Mouse (Mus musculus) adrenal gland, postnatal 25 days (tissue): ENCODE data around the gene Eno2. TPM values are rescaled to one million over a fixed set of nuclear protein-coding genes. Genes with fewer than 3 reads are reported as not detected.
"Not testable (repeated sequence)": the region's sequence is repeated elsewhere in the genome, so short reads cannot be mapped to it uniquely, and the experiment has no call there.

Source experiments
- DNase-seq: peaks from one replicate; pipeline ENCODE4 v3.0.0; 2021; ENCODE audit warnings: mixed read lengths
- total RNA-seq: library from RNA; stranded (reverse); gene quantifications from 2 replicates; pipeline ENCODE4 v1.2.3, GENCODE M21; 2021

Eno2 gene
- total RNA-seq, 1 experiment from 2014 or later, result 17.6 TPM

- DNase-seq, result peak; percentile 97
Measured at GRCm38 (mm10) chr6:124805341-124806321, 36.2 kb upstream of the Eno2 start.

DNA sequence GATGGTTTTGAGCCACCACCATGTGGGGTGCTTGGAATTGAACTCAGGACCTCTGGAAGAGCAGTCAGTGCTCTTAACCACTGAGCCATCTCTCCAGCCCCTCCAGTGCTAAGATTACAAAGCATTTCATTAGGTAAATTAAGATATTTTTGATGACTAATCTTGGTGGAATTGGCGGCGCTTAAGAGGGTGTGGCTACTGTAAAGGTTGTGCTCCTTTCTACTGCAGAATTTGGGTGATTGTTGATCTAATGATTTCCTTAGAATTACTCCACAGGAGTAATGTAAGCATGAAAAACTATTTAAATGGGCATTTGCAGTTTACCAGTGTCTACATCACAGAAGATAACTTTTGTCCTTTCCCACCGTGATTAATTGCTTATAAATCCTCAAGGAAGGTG is 34.9 kb upstream of the Eno2 start:
- DNase-seq, result no peak

- DNase-seq, result not testable (repeated sequence)
Measured at GRCm38 (mm10) chr6:124803691-124804090, 34.2 kb upstream of the Eno2 start.

DNA sequence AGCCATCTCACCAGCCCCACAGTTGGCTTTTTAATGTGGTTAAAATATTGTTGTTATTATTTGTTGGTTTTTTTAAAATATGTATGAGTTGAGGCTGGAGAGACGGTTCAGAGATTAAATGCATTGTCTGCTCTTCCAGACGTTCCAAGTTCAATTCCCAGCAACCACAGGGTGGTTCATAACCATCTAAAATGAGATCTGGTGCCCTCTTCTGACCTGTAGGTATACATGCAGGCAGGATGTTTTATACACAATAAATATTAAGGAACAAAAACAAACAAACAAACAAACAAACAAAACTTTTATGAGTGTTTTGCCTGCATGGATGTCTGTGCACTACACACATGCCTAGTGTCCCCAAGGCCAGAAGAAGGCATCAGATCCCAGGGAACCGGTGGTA is 33.6 kb upstream of the Eno2 start:
- no peak for DNase-seq

DNA sequence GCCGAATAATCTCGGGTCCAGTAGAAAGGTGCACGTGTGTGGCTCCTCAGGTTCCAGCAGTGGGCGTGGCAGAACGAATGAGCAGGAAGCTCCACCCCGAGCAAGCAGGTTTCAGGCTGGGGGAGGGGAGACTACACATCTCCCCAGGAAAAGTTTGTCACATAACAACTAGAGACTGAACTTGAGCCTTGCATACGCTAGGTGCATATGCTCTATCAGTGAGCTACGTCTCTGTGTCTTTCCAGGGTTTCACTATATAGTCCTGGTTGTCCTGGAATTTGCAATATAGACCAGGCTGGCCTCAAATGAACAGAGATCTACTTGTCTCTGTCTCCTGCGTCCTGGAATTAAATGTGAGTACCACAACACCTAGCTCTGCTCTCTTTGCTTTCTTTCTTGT is 32.9 kb upstream of the Eno2 start:
- DNase-seq, result not testable (repeated sequence)

DNA sequence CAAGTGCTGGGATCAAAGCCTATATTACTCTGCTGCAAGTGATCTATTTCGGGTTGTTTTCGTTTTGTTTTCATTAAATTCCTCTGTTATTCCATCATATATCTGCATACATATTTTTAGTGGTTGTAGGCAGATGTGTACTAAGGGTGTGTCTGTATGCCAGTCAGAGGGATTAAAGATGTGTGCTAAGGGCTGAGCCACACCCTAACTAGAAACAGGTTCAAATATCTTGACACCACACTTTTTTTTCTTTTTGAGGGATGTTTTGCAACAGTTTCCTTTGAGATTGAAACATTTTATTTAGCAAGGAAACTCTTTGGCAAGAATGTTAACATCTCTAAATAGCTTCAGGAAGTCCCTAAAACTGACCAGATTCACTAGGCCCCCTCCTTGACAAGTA is 26.7 kb upstream of the Eno2 start:
- no peak for DNase-seq

- DNase-seq, result no peak
Measured at GRCm38 (mm10) chr6:124795781-124796180, 26.3 kb upstream of the Eno2 start.

GRCm38 (mm10) chr6:124791911-124792310 is 22.4 kb upstream of the Eno2 start:
- no peak for DNase-seq

- no peak for DNase-seq
Measured at GRCm38 (mm10) chr6:124790121-124790520, 20.6 kb upstream of the Eno2 start.

DNA sequence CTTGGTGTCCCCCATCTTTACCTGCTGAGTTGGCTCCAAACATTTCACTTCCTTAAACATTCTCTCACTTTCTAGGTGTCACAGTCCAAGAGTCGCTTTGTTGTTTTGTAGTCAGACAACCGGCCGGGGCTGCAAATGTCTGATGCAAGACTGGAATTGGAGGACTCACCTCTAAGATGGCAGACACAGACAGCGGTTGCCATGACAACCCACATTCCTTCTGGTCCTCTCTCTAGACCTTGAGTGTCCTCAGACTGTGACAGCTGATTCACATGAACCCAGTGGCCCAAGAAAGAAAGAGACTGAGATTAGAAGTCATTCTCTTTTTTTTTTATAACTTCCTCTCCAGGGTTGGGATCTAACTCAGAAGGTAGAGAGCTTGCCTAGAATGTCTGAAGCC is 20.0 kb upstream of the Eno2 start:
- DNase-seq, result no peak

- no peak for DNase-seq
Measured at GRCm38 (mm10) chr6:124787722-124788121, 18.2 kb upstream of the Eno2 start.

DNA sequence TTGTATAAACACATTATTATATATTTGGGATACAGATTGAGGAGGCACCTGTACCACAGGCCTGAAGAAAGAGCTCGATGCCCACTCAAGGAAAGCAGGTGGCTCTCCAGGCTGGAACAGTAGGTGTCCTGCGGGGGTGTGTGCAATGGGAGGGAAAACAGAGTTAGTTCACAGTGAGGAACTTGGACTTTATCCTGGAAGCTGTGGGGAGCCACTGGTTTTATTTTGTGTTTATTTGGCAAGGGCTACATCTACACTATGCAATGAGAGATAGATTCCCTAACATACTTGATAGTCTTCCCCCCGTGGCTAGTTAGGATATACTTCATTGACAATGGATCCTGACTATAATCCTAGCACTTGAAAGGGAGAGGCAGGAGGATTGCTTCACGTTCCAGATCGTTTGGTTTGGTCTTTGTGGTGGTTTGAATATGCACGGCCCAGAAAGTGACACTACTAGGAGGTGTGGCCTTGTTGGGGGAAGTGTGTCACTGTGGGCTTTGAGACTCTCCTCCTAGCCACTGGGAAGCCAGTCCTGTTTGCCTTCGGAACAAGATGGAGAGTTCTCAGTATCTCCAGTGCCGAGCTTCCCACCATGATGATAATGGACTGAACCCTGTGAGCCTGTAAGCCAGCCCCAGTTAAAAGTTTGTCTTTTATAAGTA is 17.4 kb upstream of the Eno2 start:
- DNase-seq, result no peak

DNA sequence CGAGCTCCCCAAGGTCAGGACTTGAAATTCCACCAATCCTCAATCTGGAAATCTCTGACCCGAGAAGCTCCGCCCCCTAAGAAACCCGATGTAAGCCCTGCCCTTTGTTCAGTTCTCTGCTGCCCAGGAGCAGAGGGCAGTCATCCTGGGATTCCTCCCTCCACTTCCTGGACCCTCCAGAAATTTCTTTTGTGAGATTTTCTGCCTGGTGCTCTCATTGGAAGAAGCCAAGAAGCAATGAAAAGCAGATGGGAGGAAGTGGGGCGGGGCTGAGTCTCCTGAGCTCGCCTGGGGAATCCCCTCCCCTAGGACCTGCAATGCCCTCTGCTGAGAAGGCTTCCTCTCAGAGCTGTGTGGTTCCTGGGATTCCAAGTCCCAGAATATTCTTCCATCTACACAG is 13.0 kb upstream of the Eno2 start:
- no peak for DNase-seq

GRCm38 (mm10) chr6:124780917-124781316 is 11.4 kb upstream of the Eno2 start:
- no peak for DNase-seq

- DNase-seq, result no peak
Measured at GRCm38 (mm10) chr6:124779984-124780416, 10.5 kb upstream of the Eno2 start.

DNA sequence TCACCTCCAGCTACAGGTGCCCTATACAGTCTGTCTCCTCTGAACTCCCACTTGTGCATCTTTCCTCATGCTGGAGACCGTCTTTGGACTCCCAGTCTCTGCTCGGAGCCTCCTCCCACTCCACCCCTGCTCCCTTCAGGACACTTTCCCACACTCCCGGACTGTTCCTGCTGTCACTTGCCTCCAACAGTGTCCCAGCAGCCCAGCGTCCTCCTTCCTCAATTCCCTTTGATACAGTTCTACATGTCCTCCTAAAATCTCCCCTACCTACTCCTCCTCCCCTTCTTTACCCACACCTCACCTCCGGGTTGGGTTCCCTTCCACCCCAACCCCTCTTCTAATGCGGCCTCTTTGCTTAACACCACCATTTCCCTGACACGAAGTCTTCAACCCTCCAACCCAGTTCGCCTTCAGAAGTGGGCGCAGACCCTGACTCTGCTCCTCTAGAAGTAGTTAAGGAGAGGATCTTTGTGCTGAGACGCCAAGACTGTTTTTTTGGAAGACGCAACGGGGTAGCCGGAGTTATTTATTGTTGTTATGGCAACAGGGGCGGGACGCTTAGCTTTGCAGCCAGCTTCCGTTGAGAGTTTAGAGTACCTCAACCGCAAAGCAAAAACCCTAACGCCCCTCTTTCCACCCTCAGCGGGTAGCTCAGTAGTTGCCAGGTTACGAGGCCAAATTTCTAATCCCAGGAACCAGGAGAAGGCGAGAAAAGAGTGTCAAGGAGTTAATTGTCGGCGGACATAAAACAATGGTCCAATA is 9.9 kb upstream of the Eno2 start, which contains the start of gene Lrrc23:
Gene Lrrc23, minus strand, starts transcription at position 506 of the 762 bp plus-strand sequence.
- DNase-seq, result no peak

- no peak for DNase-seq
Measured at GRCm38 (mm10) chr6:124770511-124770910, 1.0 kb upstream of the Eno2 start.

GRCm38 (mm10) chr6:124770013-124770412 is 540 bp upstream of the Eno2 start:
- DNase-seq, result no peak

GRCm38 (mm10) chr6:124768704-124769044 is 799 bp downstream of the Eno2 start:
- no peak for DNase-seq

DNA sequence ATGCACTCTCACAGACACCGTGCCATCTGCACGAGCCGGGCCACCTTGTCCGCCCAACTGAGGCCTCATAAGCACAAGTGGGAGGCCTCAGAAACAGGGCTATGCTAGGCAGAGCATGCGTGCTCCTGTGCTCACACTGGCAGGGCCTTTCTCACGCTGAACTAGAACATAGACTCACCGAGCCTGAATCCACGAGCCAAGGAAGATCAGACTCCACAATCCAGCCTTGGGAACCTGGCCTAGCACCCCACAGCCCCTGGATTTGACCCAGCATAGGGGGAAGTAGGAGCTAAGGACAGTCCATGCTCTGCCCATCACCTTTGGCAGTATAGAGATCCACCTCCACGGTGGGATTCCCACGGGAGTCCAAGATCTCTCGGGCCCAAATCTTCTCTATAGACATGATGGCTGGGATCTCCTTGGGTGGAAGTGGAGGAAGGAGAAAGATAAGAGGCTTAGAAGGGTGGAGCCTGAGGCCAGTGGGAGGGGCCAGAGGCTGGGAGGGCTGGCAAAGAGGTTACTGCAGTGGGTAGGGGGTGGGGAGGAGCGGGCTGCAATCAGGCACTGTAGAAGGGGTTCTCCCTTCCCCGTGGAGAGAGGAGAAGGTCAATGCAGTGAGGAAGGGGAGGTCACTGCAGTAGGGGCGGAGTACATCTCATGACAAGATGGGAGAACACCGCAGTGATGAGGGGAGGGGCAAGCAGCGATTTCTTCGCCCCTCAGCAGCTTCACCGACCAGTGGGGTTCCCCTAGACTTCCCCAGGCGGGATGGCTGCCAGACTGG is 1.4 kb downstream of the Eno2 start:
- no peak for DNase-seq

DNA sequence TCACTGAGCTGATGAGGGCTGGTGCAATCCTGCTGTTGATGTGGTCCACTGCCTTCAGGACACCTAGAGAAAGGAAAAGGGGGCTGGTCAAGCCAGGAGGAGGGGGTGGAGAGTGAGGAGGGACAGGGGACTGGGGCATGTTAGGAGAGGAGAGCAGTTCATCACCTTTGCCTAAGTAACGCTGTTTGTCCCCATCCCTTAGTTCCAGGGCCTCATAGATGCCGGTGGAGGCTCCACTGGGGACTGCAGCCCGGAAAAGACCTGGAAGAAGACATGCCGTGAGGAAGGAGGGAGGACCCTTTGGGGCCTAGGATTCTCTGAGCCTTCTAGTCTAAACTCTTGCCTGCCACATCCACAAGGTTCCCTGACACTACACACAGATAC is 1.9 kb downstream of the Eno2 start:
- no peak for DNase-seq

DNA sequence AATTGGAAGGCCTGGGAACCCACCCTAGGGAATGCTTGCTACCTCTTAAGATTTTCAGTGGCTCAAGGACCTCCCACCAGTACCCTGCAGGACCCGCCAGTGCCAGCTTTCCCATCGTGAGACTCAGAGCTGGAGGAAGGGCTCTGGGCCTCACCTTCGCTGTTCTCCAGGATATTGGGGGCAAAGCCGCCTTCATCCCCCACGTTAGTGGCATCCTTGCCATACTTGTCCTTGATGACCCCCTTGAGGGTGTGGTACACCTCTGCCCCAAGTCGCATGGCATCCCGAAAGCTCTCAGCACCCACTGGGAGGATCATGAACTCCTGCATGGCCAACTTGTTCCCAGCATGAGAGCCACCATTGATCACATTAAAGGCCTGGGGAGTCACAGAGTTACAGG is 3.5 kb downstream of the Eno2 start:
- DNase-seq, result no peak
